Mouse (Mus musculus) heart, adult 2 months (tissue): ENCODE results near the gene Itgam.

Experiments used
- CTCF ChIP-seq: fragments of 200-600 bp; IDR thresholded peaks from 2 replicates; pipeline ENCODE4 v1.8.1; 2022; ENCODE audit warnings: antibody characterized with exemption, mild to moderate bottlenecking, moderate library complexity
- POLR2A ChIP-seq: fragments of 200-500 bp; IDR thresholded peaks from 2 replicates; pipeline ENCODE4 v1.6.1; 2011; ENCODE audit warnings: mild to moderate bottlenecking, low read depth, low read length, control low read depth; ENCODE audit not compliant: insufficient read depth

DNA sequence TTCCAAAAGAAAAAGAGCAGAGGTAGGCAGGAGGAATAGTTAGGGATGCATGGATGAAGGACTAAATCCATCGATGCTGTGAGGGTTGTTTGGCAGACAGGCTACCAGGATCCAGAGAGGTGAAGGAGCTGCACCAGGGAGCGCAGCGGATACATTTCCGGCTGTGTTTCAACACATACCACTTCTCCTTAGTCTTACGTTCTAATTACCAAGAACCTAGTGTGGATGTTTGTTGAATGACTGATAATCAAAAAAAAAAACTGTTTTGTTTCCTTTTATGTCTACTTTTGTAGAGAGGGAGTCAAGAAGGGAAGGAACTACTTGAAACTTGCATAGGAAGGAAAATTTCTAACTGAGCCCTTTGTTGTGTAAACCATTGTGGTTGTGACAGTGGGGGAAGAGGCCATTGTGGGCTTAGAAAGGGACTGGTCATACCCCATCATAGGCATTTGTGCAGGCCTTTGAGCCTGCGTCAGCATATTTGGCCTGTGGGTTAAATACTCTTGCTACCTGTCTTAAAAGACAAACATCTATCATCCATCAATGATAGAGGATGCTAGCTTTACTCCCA lies 856 bp downstream of the Itgam start:
- no peak for TF ChIP-seq POLR2A
- TF ChIP-seq CTCF = no peak
